Mouse (Mus musculus) B cell, adult 2 months (primary cell): Measurements from ENCODE around the gene Mybbp1a.
A peak's percentile ranks its signal among the peaks of the same experiment; 100 is the strongest.

Source experiments
- DNase-seq, 2 experiments: peaks; one replicate each; pipeline ENCODE4 v3.0.0; 2022

Gene Mybbp1a

GRCm38 (mm10) chr11:72447475-72447874, 6.3 kb downstream of the Mybbp1a start:
- DNase-seq, result no peak

GRCm38 (mm10) chr11:72452140-72452665, 11.0 kb downstream of the Mybbp1a start:
- no peak for DNase-seq

DNA sequence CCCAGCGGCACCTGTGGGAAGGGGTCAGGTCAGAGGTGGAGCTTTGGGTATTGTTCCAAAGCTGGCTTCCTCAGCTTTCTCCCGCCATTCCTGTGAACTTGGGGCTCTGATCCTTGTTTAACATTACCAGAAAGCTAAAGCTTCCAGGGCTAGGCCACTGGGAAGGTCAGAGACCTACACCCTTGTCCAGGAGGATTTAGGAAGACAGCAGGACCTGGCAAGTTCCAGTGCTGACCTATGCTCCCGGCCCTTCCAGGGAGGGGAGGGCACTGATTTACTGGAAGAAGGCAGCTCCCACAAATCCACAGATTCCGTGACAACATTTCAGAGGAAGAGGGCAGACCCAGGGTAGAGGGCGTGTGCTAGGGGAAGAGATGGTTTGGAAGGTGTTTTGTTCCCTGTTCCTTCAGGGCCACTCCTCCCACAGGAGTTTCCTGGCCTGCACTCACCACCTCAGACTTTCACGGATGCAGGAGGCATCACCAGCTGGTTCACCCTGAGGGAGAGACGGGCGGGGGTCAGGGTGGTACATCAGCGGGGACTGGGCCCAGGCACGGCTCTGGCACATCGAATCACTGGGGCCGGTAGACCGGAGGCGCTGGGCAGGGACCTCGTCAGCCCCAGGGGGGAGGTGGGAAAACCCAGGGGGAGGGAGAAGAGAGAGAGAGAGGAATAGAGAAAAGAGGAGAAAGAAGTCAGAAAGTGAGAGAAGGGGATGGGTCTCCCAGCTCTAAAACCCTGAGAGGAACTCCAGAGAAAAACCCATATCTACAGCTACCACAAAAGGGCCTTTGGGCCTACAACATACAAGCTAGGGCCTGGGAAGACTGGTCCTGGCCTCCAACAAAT, 12.2 kb downstream of the Mybbp1a start:
- no peak for DNase-seq

DNA sequence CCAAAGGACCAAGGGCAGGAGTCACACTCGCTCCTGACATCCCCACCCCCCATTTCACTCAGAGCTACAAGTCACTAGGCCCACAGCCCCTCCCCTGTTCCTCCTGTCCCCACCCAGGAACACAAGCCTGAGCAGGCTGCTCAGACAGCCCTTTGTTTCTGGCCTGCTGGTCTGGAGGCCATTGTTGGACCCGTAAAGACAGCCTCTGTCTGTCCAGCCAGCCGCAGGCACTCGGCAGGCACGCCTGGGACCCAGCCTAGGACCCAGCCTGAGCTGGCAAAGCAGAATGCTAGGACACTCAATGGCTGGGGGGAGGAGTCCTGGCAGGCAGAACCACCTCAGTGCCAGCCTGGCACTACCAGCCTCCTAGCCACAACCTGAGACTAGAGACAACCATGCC, 14.5 kb downstream of the Mybbp1a start:
- DNase-seq, result no peak

DNA sequence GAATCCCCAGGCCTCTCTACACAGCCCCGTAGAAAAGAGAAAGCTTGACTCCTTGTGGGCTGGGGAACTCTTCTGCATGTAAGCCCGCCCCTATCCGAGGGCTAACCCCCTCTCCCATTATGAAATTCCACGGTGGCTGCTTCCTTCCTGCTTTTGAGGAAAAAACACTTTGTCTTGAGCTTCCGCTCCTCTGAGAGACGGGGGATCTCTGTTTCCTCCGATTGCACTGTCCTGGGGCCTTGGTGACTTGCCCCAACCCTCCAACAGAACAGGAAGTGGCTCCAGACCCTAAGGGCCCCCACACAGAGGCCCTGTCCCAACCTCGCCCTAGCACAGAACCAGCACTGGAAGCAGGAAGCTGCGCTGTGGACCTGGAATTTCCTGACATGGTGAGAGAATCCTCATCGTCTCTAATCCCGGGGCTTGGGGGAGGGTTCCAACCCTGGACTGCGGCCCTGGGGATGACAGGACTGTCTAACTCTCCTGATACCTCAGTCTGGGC, 16.9 kb downstream of the Mybbp1a start:
- no peak for DNase-seq

GRCm38 (mm10) chr11:72458502-72458901, 17.3 kb downstream of the Mybbp1a start:
- DNase-seq, result no peak

DNA sequence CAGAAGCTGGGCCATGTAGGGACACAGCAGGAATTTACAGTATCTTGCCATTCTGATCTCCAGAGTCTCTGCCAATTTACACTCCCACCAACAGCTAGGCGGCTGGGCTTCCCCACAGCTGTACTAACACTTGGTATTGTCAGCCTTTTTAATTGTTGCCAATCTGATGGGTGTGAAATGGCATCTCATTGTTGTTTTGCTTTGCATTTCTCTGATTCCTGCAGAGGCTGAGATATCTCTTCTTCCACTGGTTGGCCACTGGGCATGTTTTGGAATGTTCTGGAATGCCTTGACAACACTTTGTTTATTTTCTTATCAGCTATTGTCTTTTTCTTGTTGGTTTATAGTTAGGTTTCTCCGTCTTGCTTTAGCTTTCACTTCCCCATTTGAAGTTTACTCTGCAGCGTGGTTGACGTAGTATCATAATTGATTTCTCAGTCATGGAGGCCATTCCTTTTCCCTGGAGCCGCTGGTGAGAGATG, 20.4 kb downstream of the Mybbp1a start:
- DNase-seq, result peak; percentile 68 to 69

GRCm38 (mm10) chr11:72464821-72465220, 23.7 kb downstream of the Mybbp1a start:
- no peak for DNase-seq

DNA sequence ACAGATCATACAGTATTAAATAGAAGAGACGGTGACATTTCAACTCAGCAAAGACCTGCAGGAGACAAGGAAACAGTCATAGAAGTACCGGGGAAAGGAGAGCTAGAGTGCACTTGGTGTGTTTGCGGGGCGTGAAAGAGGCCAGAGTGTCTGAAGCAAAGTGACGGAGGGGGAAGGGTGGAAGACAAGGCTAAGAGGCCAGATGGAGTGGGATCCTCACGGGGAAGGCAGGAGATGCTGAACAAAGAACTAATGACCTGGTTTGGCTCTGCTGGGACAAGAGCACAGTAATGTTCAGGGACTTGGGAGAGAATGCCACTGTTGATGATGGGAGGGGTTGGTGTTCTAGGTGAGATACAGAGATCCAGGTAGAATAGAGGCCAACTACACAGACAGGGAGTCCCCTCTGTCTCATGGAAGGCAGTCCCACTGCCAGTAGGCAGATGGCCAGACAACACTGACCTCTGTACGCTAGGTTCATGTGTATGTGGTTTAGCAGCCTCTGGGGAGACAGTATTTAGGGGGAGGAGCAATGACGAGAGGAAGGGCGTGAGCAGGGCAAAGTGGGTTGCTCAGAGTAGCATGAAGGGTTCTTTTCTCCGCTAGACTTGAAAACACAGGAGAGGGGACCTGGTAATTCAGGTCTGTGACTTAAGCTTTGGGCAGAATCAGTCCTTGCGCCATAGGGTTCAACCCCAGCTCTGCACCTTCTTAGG, 25.0 kb downstream of the Mybbp1a start:
- DNase-seq, result peak; percentile 71 to 76

DNA sequence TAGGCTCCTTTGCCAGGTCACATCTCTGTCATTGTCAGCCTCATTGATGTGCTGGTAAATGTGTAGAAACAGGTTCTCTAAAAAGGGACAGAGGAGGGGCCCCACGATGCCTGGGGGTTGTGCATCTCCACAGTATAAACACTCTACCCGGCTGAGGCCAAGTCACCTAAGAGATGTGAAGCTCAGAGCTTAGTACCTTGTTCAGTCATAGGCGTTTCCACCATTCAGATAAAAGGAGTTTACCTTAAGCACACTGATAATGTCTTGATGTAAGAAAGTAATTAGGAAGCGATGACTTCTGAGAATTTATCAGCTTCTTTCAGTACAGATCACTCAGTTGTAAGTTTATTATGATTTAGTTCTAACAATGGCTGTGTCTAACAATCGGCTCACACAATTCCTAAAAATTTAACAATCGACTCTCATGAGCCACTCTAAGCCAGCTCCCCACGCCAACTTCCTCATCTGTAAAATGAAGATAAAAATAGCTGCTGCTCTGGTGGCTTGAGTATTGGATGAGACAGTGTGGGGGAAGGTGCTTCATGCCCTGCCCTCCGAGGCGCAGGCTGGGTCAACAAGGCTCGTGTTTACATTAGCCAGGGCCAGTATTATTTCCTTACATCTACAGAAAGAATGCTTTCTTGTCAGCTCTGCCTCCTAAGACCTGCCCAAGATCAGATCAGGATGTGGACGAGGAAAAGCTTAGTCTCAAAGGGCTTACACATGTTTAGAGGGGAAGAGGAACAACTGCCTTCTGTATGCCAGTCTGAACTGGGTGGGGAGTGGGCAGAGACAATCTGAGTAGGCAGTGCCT, 25.7 kb downstream of the Mybbp1a start:
- peak; percentile 61 for DNase-seq

- DNase-seq, result no peak
Observed at GRCm38 (mm10) chr11:72468525-72468924, 27.4 kb downstream of the Mybbp1a start.

DNA sequence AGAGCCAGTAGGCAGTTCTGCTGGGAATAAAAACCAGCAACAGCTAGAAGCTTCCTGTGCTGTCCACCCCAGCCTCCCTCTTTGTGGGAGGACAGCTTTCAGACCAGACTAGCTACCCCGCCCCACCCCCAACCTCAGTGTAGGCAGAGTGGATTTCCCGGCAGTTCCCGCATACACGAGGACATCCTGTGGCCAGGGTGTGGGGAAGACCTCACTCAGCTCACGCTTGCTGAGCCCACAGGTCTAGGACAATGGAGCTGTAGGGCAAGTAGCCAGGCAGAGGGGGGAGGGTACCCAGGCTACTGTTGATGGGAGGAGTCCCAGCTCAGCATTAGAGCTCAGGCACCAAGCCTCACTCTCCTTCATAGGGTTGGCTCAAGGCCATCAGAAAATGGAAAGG, 28.1 kb downstream of the Mybbp1a start:
- no peak for DNase-seq

- no peak for DNase-seq
Observed at GRCm38 (mm10) chr11:72470004-72470403, 28.8 kb downstream of the Mybbp1a start.

DNA sequence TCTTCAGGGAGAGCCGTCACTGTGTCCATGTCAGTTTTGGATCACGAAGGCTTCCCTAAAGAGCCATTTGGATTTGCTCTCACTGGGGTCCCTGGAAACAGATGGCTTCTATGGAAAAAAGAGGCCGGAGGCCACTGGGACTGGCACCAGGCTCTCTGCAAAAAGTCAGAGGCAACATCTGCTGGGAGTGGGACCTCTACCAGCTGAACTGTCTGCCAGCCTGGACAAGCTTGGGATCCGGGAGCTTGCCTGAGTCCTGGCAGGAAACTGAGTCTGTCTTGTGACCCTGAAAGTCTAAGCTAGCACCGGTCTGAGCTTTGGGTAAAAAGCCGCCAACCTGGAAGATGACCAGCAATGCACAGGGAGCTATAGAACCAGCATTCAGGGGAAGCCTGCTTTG, 30.2 kb downstream of the Mybbp1a start:
- DNase-seq, result no peak

DNA sequence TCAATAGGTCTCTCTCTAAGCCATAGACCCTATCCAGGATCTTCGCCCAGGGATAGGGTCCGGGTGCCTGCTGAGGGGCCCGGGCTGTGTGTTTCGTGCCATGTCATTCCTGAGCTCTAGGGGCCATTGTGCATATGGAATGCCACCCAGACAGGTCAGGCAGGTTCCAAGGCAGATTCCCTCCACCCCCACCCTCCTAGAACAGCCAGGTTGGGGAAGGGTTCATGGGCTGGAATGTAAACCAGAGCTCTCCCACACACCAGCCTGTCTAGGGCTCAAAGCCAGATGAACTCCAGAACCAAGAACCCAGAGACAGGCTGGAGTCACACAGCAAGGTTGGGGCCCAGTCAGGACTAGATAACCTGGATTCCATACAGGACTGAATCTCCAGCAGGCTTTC, 32.4 kb downstream of the Mybbp1a start:
- DNase-seq, result no peak

- no peak for DNase-seq
Observed at GRCm38 (mm10) chr11:72474926-72475325, 33.8 kb downstream of the Mybbp1a start.

GRCm38 (mm10) chr11:72475408-72475807, 34.3 kb downstream of the Mybbp1a start:
- peak in 1 of 2 experiments; percentile 22 for DNase-seq

DNA sequence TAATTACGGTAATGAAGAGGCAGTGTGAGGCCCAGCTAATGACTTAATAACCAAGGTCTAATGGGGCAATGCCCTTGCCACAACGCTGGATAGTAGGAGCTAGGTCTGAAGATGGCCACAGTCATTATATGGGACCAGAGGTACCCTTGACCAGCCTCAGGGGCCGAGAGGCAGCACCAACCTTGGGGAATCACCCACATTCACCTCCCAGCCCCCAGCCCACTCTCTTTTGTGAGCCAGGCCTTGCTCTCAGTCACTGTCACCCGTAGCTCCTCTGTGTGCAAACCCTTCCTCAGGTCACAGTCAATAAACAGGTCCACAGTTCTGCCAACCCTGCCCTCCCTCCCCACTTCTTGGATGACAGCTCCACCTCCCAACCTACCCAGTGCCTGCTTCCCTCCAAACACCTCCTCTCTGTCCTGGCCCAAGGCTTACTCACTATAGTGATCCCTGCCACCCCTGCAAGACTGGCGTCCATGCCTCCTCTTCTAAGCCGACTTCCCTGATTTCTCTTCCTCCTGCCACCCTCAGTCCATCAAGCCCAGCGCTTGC, 35.0 kb downstream of the Mybbp1a start:
- no peak for DNase-seq

GRCm38 (mm10) chr11:72477182-72477581, 36.0 kb downstream of the Mybbp1a start:
- no peak for DNase-seq

DNA sequence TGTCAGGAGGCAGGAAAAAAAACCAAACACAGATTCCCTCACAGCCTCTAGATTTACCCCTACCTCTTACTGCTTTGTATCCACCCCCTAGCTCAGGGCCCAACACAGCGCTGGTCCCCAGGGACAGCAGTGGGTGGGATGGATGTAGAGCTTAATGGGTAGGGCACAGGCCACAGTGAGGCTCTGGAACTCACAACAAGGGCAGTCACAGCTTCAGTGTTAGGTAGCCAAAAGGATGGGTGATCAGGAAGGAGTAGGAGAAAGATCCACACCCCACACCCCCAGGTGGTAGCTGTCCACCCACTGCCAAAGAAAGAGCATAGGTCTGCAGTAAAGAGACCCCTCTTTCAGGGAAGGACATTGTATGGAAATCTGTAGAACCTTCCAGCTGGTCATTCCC, 36.5 kb downstream of the Mybbp1a start:
- no peak for DNase-seq

DNA sequence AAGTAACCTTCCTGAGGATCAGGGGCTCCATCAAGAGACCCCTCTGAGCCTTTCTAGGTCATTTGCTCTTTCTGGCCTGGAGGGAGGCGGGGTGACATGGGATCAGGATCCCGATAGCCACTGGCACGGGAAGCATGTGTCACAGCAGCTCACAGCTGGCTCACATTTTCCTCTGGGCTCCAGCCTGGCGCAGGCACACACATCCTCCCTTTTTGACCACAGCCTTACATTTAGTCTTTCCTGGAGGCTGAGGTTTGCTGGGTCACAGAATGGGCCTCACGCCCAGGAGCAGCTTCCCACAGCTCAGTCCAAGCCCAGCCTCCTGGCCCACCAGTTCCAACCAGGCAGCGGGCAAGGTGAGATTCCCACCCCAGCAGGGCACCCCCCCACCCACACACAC, 37.1 kb downstream of the Mybbp1a start:
- no peak for DNase-seq

DNA sequence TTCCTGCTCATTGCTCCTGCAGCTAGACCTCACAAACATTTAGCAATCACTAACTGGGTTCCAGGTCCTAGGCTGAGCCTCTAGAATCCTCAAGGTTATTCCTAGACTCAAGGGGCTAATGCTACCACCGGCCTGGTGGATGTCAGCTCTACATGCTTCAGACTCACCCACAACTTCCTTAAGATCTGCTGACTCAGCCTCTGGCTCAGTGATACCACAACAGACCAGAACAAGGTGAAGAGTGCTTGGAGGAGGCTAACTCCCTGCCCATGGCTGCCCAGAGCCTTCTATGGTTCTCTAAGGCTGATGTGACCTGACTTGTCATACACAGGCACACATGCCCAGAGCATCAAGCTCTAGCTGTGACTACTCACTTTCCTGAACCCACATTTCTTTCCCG, 38.3 kb downstream of the Mybbp1a start:
- DNase-seq, result no peak
